Mouse (Mus musculus): ENCODE measurements around the gene Traf6.
A peak's percentile ranks its signal among the peaks of the same experiment; 100 is the strongest.

Traf6 gene

DNA sequence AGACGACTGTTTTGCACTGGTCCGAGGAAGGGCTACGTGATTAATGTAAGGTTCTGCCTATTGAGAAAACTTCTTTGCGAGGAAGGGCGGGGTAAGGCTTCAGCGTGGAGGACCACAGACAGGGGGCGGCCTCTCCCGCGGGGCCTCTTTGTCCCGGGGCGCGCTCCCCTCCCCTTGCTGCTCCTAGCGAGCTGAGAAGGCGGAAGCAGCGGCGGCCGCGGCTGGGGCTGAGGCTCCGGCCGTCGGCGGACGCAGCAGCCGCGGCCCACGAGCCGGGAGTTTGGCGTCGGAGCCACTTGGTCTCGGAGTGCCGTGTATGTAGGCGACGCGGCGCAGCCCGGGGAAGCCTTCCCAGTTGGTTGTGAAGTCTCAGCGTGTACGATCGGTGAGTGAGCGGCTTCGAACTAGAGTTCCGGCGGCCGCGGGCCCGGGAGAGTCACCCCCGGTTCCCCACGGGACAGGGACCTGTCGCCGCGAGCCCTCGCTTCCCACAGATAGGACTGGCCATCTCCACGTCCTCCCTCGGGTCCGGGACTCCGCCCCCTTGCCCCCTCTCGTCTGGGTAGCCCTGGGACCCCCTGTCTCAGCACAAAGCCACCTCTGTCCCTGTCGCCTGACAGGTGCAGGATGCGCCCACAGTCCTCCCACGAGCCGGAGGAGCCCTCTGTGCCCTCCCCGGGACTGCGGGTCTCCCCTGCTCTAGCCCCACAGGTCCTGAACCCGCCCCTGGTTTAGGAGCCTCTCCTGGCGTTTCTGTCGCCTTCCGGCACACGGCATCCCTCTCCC is at the start of gene Traf6:
Gene Traf6, plus strand, starts transcription at position 194 of the 786 bp plus-strand sequence.
- DNase-seq (ENCODE audit: low read depth, low spot score), result peak; percentile 52

GRCm38 (mm10) chr2:101638979-101639839 is 39.0 kb upstream of the Traf6 start:
- no peak for DNase-seq (ENCODE audit: low read depth, low spot score)

- no peak for DNase-seq (ENCODE audit: low read depth, low spot score)
These were observed 38.3 kb upstream of the Traf6 start for GRCm38 (mm10) chr2:101639840-101640350.

GRCm38 (mm10) chr2:101645841-101646240 is 32.4 kb upstream of the Traf6 start:
- DNase-seq (ENCODE audit: low read depth, low spot score), result no peak

DNA sequence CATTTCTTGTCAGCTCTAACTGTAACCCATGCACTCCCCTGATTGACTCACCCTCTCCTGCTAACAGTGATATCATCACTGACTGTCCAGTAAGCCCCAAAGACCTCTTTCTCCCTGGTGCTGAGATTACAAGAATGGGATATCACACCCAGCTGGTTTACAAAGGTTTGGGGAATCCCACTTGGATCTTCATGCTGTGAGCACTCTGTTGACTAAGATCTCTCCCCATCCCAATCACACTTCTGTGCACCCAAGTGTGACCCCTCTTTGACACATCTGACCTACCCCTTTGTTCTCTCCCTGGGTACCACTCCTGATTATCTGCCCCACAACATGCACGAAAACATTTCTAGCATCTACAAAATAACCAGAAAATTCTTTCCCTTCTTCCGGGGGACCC is 29.9 kb upstream of the Traf6 start:
- no peak for DNase-seq (ENCODE audit: low read depth, low spot score)

DNA sequence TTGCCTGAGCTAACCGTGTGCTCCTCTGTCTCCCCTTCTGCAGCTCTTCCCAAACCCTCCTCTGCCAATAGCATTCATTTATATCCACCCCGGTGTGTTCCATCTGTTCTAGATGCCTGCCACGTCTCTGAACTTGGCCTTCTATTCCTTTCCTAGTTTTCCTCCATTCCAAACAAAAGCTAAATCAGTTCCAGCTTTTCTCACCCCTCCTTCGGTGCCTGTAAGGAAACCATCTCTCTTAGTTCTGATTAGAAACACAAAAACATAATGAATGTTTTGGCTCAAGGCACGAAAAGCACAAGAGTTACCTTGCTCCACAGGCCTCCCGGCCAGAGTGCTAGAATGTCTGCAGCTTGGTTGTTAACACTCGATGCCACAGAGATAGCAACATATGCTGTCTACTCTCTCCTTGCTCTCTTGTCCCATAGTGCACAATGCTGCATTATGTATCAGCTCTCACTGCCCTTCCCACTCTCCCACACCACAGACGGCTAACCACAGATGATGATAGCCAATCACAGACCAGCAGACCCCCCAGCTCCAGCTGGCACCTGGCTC is 29.0 kb upstream of the Traf6 start, which contains the start of the genes Rag1 and B230118H07Rik:
Gene Rag1, minus strand, starts transcription at position 388 of the 558 bp plus-strand sequence.
Gene B230118H07Rik, minus strand, starts transcription at position 419 of the 558 bp plus-strand sequence.
- no peak for DNase-seq (ENCODE audit: low read depth, low spot score)

DNA sequence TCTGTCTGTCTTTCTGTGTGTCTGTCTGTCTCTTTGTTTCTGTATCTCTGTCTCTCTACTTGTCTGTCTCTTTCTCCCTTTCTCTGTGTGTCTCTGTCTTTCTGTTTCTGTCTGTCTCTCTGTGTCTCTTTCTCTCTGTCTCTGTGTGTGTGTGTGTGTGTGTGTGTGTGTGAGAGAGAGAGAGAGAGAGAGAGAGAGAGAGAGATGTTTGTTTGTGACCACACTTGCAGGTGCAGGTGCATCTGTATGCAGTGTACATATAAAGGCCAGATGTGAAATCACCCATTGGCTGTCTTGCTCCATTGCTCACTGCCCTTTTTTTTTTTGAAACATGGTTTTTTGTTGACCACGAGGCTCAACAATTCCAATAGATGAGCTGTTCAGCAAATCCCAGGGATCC is 27.8 kb upstream of the Traf6 start:
- DNase-seq (ENCODE audit: low read depth, low spot score), result no peak

DNA sequence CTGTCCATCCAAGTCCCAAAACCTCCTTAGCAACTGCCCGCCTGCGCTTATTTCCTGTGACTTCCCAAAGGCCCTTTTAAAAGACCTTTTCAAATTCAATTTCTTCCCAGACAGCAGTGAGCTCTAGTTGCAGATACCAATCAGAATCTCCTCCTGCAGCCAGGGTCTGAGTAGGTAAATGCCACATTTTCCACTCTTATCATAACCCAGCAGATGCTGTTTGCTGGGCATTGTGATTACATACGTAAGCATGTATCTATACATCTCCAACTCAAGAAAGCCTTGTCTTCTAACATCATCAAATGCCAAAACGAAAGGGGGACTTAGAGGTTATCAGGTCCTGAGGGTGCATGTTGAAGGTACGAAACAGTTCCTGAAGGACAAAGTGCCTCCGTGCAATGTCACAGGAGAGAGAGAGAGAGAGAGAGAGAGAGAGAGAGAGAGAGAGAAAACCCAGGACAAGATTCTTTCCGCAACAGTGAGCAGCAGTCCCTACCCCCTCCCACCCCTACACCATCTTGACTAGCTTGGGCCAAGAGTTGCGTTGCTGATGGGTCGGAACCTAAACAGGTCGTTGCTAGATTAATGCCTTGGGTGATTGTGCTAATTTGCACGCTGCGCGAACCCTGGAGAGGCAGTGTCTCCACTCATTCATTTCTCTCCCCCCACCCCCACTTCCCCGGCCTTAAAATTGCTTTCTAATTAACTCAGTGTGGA is 25.9 kb upstream of the Traf6 start:
- no peak for DNase-seq (ENCODE audit: low read depth, low spot score)

DNA sequence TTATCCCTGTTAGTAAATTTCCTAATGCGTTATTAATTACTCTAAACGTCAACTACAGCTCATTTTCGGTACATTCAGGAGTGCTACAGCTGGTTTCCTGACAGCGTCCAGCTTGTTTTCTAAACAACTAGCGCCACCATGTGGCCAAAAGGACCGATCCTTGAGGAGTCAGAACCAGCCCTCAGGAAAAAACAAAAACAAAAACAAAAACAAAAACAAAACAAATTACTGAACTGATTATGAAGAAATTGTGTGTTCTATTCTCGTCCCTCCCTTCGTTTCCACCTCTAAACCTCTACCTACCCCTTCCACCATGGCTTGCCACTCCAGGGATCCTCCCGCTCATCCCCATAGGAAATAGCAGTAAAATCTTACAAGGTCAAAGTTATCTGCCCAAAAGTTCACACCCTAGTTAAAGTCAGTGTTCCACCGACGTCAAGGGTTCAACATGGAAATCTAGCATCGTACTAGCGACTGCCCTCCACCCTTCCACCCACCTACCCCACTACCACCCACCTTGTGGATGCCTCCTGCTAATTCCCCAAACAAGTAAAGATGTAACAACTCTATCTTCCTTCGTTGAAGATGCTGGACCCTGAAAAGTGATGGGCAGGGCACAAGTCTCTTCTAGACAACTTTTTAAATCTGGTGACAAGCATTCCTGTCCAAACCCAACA is 25.2 kb upstream of the Traf6 start:
- DNase-seq (ENCODE audit: low read depth, low spot score), result peak; percentile 66

GRCm38 (mm10) chr2:101660536-101660935 is 17.7 kb upstream of the Traf6 start:
- no peak for DNase-seq (ENCODE audit: low read depth, low spot score)

DNA sequence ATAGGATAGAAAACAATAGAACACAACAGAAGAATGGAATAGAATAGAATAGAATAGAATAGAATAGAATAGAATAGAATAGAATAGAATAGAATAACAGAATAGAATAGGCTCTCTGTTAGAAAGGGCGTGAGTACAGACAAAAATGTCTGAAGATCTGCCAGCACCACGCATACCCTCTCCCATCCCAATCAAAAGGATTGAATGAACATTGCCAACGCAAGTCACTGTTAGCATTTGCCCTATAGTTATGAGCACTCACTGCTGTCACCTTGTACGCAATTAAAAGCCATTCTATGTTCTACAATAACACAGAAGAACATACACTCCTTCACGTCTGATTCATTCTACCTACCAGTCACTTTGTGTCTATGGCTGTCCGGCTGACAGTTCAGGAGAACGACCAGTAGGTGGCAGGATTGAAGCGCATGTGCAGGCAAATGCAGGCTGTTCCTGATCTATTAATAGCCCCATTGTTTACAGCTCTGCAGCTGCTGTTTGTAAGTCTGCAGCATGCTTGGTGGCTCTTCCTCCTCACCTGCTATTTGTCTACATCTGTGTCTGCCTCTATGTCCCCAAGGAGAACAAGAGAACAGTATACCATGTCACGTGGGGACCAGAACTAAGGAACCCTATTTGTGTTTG is 13.0 kb upstream of the Traf6 start:
- no peak for DNase-seq (ENCODE audit: low read depth, low spot score)

DNA sequence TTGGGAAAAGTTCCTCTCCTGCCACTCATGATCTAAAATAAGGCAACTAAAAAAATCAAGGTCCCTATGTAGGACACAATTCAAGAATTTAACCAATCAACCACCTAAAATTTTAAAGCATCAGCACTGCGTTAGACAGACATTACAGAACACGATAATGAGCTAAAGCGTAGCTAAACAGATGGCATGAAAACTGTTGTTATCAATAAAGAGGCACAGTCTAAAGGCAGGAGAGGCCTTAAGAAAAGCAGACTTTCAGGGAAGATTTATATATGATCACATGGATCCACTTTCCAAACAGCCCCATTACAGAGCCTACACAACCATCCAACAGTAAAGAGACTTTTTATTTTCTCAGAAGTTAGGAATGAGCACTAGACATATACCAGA is 12.5 kb upstream of the Traf6 start:
- no peak for DNase-seq (ENCODE audit: low read depth, low spot score)

GRCm38 (mm10) chr2:101668751-101669150 is 9.5 kb upstream of the Traf6 start:
- DNase-seq (ENCODE audit: low read depth, low spot score), result no peak

- no peak for DNase-seq (ENCODE audit: low read depth, low spot score)
These were observed 4.7 kb upstream of the Traf6 start for GRCm38 (mm10) chr2:101673547-101673946.

DNA sequence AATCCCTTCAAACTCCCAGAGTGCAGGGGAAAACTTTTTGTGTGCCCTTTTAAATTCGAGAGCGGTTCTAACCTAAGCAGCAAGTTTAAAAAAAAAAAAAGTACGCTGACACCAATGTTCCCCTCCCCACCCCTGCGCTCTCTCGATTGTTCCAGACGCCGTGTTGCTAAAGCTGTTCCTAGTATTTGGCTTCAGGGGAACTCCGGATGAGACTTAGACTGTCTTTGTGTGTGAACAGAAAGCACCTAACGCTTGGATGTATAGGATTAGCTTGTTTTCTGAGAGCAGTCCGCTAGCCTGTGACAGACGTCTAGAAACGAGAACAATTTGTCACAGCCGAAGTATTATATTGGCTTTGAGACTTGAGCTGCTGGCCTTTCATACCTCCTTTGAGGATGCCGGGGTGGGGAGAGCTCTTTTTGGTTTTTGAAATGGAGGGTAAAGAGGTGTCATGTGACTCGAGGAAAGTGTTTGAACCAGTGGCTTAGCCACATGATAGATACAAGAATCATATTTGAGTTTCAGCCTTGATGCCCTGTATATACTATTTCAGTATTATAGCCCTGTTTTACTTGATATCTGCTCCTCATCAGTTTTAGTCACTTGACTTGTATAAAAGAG is 1.0 kb downstream of the Traf6 start:
- DNase-seq (ENCODE audit: low read depth, low spot score), result no peak

- DNase-seq (ENCODE audit: low read depth, low spot score), result no peak
These were observed 6.2 kb downstream of the Traf6 start for GRCm38 (mm10) chr2:101684421-101684820.

DNA sequence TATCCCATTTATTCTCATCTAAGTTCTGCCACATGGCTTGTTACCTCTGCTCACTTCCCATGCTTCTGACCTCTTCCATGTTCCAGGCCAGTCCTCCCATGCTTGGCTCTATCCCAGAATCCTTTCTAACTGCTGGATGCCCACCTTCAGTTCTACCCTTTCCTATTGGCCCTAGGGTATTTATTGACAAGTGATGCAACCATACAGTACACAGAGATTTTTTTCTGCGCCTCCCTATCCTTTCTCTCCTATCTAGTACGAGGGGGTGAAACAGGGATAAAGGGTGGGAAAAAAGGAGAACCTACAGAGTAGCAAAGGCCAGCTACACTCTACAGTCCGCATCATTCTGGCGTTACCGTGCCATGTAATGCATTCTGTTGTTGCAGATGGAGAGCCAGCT is 9.8 kb downstream of the Traf6 start:
- DNase-seq (ENCODE audit: low read depth, low spot score), result no peak

GRCm38 (mm10) chr2:101690252-101690827 is 12.1 kb downstream of the Traf6 start:
- no peak for DNase-seq (ENCODE audit: low read depth, low spot score)

DNA sequence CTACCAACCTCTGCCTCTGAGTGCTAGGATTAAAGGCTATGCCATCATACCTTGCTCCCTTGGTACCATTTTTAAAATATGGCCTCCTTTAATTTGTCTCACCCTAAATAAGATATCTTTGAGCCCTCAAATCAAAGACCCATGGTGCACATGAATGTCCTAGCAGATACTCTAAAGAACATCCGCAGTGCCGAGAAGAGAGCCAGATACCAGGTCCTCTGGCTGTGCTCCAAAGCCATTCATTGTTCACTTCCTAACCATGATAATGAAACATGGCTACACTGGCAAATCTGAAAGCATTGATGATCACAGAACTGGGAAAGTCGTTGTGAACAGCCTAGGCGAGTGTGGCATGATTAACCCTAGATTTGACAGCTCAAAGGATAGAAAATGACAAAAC is 14.8 kb downstream of the Traf6 start:
- no peak for DNase-seq (ENCODE audit: low read depth, low spot score)
